Mouse (Mus musculus) cerebellum, postnatal 25 days (tissue): ENCODE results near the gene Vmn1r149.
"Not testable (repeated sequence)": the region's sequence is repeated elsewhere in the genome, so short reads cannot be mapped to it uniquely, and the experiment has no call there.

Experiments
- DNase-seq, 2 experiments: peaks; one replicate each; pipeline ENCODE4 v3.0.0; 2021; ENCODE audit warnings: mixed read lengths in 2 of 2

Vmn1r149 gene

GRCm38 (mm10) chr7:22438129-22438528 is at the start of gene Vmn1r149:
Gene Vmn1r149 (minus strand): TSS chr7:22438229.
- not testable (repeated sequence) for DNase-seq

- DNase-seq, result not testable (repeated sequence)
These were observed 25.9 kb upstream of the Vmn1r149 start, which contains the start of gene Gm10665 for GRCm38 (mm10) chr7:22463975-22464374. Gene Gm10665 (minus strand): TSS chr7:22464075.

GRCm38 (mm10) chr7:22413283-22413682 is 24.7 kb downstream of the Vmn1r149 start, which contains the start of gene Vmn1r148:
Gene Vmn1r148 (plus strand): TSS chr7:22413583.
- DNase-seq, result not testable (repeated sequence)
